Mouse (Mus musculus): ENCODE data around the gene Ift172.
"Not testable (repeated sequence)": the region's sequence is repeated elsewhere in the genome, so short reads cannot be mapped to it uniquely, and the experiment has no call there.

Gene Ift172

DNA sequence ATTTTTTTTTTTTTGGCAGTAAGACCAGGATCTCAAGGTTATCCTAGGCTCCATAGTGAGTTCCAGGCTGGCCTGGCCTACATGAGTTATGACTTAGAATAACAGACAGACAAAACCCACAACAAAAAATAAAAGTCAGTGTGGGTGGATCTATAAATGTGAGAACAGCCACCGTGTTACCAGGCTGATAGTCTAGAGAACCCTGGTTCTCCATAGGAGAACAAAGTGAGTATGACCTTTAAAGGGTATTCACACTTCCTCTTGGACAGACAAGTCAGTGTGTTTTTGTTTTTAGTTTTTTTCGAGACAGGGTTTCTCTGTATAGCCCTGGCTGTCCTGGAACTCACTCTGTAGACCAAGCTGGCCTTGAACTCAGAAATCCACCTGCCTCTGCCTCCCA lies 34.9 kb downstream of the Ift172 start:
- DNase-seq (ENCODE audit: low read depth) = no peak

DNA sequence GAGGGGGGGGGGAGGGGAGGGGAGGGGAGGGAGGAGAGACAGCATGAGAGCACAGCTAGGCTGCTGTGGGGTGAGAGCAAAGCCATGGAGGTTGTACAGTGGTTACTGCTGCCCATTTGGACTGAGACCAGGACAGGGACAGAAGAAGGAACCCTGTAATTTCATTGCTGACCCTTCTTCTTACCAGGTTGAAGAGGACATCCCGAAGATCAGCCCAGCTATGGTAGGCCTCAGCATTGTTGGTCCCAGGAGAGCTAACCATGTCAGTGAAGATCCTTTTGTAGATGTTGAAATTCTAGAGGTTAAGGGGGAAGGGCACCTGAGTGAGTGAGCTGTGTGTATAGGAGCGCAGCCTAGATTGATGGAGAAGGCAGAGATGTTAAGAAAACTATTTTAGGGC lies 35.5 kb downstream of the Ift172 start:
- DNase-seq (ENCODE audit: low read depth) = no peak

DNA sequence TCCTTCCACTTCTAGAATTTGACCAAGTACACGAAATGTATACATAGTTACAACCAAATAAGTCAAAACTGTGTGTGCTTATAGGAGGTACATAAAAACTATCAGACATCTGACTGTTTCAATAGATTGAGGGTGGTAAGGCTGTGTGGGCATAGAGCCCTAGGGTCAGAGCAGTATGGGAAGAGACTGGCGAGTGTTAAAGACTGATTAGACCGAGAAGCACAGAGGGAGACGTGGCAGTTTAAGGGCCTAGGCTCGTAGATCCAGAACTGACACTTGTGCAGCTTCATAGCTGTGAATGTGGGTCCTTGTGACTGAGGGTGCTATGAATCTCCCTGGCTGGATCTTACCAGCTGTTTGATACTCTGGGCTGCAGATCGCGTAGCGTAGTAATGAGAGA lies 36.0 kb downstream of the Ift172 start:
- no peak for DNase-seq (ENCODE audit: low read depth)

DNA sequence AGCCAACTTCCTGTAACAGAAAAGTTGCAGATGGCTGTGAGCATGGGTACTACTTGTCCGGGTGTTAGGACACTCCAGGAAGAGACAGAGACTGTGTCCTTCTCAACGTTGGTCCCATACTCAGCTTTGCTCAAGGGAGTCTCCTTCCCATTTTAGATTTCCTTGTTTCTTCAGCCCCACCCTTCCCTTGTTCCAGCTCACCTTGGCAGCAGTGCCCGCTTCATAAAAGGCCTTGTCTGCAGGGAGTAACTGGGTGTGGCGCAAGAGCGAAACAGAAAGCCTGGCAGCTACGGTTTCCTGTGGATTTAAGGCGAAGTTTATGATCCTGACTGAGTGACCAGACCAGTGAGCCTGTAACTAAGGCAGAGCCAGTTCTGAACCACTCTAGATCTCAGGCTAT lies 36.5 kb downstream of the Ift172 start:
- no peak for DNase-seq (ENCODE audit: low read depth)

DNA sequence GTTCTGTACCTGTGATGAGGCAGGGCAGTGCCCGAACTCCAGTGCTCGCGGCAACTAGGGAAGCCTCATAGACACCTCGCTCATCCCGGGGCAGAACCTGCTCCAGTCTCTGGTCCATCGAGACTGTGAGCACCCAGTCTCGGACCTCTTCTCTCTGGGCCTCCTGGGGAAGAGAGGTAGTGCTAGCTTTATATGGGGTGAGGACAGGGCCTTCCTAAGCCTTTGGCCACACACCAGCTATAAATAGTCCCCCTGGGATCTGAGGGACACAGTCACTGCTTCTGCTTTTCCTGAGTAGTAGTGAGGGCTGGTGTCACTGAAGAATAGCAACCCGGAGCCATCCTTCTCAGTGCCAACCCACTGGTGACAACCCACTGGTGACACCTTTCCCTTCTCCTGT lies 37.1 kb downstream of the Ift172 start:
- DNase-seq (ENCODE audit: low read depth) = no peak

DNA sequence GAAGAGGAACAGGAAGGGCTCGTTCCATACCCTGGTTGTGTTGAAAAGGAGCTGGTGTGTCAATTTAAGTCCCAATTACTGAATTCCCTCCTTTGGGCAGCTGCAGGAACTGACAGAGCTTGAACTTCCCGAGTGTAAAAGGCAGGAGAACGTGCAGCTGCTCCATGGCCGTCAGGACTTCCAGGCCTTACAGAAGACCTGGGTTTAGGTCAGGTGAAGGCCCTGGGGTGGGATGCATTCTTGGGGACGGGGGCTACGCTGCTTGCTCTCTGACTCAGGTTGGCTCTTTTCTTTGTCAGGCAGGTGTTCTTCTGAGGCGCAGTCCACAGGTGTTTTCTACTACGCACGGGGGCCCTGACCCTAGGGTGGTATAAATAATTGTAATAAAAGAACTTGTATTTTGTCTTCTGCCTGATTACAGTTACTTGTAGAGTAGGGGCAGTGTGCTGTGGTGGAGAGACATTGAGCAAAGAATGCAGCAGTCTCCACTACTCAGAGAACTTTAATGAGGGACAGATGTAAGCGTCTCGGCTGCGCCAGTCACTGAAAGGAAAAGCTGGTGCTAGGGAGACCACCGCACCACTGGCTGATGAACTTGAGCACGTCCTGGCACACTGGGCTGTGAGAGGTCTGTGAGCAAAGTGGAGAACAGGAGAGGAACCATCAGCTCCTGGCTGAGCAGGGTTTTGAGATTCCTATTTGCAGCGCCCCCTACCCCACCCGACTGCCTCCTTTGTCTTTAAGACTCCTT lies 37.9 kb downstream of the Ift172 start:
- DNase-seq (ENCODE audit: low read depth) = no peak

DNA sequence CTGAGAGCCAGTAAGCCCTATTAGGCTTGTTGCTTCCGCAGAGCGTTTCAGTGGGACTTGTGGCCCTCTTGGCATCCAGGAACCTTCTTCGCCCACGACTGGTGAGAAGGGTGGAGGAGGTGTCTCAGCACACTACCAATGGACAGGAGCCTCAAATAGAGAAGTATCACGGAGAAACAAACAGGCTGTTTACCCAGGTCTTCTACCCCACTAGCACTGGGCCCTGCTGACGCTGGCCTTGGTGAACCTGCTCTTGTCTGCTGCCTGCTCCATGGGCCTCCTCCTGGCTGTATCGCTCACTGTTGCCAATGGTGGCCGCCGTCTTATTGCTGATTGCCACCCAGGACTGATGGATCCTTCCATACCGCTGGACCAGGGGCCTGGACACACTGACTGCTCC lies 38.8 kb downstream of the Ift172 start:
- DNase-seq (ENCODE audit: low read depth) = no peak

DNA sequence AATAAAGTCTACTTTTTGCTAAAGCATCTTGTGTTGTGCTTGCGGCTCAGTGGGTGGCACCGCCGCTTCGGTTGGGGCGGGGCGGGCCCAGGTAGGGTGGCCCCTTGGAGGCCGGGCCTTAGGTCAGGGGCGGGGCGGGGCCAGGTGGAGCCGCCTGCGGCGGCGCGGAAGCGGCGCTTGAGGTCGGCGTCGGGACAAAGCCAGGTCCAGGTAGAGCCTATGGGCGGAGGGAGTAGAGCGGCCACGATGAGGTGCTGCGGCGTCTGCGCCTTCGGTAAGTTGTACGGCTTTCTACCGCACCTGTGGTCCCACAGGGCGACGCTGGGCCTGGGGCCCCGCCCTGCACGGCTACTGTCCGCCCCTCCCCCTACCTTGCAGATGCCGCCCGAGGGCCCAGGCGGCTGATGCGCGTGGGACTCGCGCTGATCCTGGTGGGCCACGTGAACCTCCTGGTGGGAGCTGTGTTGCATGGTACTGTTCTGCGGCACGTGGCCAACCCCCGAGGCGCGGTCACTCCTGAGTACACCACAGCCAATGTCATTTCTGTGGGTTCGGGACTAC lies 39.3 kb downstream of the Ift172 start, which contains the start of gene Krtcap3:
Gene Krtcap3, plus strand, starts transcription at position 151 of the 561 bp plus-strand sequence.
- no peak for DNase-seq (ENCODE audit: low read depth)

DNA sequence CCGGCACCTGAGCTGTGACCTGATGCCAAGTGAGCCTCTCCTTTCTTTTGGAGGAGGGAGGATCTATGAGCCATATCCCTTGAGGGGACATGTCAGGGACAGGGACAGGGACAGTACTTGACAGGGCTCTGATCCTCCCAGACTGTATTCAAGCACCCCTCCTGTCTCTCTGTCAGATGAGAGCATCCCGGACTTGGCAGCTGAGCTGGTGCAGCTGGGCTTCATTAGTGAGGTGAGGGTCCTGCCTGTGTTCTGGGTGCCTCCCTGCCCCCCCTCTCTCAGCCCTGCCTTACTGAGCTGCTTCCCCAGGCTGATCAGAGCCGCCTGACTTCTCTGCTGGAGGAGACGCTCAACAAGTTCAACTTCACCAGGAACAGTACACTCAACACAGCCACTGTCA lies 40.2 kb downstream of the Ift172 start:
- DNase-seq (ENCODE audit: low read depth) = no peak

DNA sequence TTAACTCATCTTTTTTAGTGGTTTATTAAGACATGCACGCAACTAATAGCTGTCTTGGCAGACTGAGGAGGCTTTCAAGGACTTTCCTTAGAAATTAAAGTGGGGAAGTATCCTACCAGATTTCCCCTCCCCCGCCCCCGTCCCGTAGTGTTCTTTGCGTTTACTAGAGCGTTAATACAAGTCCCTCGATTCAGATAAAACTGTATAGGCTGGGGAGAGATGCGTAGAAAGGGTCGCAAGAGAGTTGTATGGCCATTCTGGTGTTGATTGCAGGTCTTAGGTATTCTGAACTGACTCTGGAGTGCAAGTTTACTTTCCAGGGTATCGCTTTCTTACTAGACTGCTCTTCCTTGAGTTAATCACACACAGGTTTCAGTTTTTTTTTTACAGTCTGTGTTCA lies 48.7 kb downstream of the Ift172 start:
- DNase-seq (ENCODE audit: low read depth) = no peak

DNA sequence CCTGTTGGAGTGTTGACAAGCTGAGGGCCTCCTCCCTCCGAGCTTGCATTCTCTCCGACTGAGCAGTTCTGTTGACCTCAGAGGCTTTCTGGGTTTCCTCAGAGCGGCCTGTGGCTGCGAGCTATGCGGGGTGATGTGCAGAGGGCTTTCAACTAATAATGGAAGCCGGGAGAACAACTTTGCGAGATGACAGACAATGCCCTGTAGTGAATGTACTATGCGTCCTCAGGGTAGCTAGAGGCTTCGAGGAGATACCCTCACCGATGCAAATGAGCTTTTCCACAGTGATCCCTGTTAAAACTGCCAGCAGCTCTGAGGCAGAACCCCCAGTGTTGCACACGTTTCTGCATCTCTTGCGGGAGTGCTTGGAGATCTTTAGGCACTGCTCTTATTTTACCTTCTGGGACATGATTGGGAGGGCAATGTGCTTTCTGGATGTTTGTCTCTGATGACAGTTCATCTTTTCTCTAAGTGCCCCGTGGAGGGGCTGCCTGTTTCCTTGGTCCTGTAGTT lies 49.3 kb downstream of the Ift172 start:
- DNase-seq (ENCODE audit: low read depth) = no peak

DNA sequence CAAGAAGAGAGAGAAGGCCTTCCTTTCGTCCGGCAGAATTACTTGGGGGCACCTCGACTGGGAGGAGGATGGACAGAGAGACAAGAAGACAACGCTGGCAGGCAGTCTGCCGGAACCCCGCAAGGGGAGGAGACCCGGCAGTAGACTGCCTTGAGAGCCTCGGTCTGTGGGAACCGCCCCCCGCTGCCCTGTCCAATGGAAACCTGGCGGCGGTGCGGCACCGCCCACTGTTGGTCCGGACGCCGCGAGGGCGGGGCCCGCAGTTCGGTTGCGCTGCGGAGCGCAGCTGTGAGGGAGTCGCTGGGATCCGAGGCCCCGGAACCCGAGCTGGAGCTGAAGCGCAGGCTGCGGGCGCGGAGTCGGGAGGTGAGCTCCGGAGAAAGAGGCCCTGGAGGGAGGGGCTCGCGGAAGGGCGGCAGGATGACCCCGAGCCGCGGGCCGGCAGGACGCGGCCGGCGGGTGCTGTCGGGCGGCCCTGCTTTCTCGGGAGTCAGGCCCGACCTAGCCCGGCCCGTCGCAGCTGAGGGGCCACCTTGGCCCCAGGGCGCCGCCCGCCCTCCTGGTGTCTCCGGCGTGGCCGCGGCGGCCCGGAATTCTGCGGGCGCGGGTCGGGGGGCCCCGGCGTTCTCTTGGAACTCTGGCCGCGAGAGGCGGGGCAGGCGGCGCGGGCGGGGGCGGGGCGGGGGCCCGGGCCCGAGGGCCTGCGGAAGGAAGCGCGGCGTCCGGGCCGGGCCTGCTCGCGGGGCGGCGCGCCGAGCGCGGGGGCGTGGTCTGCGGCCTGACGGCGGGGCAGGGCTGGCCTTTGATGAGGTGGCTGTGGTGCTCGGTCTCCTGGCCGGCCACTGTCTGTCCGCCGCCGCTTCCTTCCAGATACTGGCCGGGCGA lies 50.0 kb downstream of the Ift172 start, which contains the start of the genes Nrbp1 and Gm9970:
Gene Nrbp1, plus strand, starts transcription at position 228 of the 885 bp plus-strand sequence.
Gene Gm9970, minus strand, starts transcription at position 596 of the 885 bp plus-strand sequence.
- peak; percentile 90 for DNase-seq (ENCODE audit: low read depth)

DNA sequence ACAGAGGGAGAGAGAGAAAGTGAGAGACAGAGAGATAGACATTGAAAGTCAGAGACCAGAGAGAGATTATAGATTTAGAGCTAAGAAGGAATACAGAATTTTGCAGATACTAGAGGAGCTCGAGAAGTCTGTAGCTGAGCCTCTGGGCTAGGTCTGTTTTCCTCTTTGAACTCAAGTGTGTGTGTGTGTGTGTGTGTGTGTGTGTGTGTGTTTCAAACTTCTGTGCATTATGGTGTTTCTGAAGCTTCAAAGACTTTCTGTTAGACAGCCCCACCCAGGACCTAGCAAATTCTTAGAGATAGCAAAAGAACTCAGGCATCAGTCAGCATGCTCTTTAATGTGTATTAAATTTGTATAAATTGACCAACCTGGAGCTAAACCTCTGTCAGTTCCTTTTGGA lies 64.3 kb downstream of the Ift172 start:
- DNase-seq (ENCODE audit: low read depth) = no peak

DNA sequence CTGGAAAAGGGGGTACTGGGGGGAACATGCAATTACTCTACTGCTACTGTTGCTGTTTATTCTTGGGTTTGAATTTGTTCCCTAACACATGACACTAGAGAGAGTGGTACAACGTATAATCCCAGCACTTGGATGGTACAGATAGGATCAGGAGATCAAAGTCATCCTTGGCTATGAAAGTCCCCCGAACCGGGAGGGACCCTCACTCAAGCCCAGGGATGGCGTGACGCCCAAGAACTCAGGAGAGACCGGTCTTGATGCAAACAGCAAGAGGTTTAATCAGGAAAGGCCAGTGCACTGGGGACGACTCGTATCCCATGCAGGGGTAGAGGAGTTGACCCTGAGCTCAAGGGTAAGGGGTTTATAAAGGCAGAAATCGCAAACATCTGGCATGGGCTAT lies 68.2 kb downstream of the Ift172 start:
- DNase-seq (ENCODE audit: low read depth) = no peak

DNA sequence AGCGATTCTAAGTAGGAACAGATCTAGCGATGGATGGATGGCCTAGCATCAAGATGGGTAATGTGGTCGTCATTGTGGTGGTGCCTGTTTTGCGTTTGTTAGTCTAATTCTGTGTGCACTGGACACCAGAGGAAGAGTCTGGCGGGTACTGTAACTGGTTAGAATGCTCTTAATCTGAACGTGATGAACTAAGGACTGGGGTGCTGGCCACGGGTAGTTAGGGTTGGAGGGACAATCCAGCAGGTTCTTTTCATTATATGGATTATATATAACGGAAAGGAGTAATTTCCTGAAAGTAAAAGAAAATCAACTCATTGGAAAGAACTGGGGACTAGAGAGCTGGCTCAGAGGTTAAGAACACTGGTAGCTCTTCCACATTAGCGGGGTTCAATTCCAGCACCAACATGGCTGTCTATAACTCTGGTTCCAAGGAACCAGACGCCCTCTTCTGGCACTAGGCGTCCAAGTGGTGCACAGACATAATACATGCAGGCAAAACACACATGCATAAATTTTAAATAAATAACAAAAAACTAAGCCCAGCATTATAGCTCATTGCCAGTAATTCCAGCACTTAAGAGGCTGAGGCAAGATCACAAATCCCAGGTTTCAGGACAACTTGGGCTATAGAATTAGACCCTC lies 69.5 kb downstream of the Ift172 start:
- peak; percentile 51 for DNase-seq (ENCODE audit: low read depth)

DNA sequence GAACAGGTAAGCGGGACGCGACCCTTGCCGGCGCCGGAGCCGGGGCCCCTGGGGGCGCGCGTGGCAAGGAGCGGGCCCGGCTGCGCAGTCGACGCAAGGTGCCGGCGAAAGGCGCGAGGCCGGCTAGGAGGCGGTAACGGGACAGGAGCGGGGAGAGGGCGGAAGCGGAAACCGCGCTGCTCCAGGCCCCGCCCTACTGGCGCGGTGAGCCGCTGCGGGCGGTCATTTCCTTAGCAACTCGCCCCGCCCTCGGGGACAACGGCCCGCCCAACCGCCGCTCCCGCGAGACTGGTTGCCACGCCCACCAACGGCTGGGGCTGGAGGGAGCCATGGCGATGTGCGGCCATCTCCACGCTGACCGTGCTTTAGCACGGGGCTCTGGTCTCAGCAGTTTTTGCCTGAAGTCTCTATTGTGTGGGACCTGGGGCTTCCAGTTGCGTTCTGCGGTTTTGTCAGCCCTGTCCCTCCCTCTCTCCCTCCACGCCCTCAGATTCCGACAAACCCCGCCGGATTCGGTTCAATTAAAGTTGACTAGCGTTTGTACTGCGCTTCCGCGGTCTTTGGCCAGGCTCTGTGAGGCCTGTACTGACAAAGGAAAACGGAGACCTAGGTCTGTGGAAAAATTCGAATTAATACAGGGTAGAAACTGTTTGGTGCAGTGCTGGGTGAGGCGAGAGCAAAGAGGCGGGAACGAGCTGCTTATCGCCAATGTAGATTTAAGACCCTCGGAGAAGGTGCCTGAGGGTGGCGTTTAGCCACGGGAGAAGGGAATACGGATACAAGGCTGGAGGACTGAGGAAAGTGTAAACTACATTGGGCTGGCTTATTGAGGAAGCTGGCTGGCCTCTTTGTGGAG lies 70.2 kb downstream of the Ift172 start, which contains the start of gene Ppm1g:
Gene Ppm1g, minus strand, starts transcription at position 240 of the 856 bp plus-strand sequence.
- DNase-seq (ENCODE audit: low read depth) = peak; percentile 87

DNA sequence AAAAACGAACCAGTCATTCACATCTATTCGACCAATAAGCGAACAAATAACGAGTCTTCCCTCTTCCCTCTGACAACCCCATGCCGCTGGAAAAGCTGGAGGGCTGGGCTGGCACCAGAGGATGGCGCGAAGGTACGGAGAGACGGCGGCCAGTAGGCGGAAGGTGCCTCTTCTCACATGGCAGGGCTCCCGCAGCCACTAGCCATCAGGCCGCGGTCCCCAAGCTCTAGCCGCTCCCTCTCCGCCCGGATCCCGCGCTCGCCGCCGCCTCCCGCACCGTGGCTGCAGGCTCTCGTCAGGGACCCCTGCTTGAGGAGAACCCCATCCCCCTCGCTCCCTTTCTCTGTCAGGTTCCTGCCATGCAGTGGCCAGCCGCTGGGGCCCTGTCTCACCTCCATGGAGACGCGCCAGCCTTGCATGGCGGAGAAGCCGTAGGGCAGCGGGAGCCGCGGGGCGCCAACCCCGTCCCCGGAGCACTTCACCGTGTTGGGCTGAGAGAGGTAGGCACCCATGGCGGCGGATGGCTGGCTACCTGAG lies 70.9 kb downstream of the Ift172 start:
- DNase-seq (ENCODE audit: low read depth) = peak; percentile 30

DNA sequence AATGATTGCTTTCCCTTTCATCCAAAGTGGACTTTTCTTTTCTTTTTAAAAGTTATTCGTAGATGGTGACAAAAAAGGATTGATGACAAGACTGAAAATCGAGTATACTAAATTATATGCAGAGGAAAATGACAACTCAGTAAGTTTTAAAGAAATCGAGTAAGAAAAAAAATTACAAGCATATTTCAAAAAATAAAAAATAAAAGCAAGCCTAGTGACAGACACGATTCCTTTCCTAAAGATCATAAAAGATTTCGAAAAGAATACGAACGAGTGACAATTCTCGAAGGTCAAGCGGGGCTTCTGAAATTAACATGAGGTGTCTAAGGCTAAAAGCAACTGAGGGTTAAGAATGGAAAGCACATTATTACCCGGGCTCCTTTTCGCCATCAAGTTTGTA lies 71.4 kb downstream of the Ift172 start:
- no peak for DNase-seq (ENCODE audit: low read depth)

DNA sequence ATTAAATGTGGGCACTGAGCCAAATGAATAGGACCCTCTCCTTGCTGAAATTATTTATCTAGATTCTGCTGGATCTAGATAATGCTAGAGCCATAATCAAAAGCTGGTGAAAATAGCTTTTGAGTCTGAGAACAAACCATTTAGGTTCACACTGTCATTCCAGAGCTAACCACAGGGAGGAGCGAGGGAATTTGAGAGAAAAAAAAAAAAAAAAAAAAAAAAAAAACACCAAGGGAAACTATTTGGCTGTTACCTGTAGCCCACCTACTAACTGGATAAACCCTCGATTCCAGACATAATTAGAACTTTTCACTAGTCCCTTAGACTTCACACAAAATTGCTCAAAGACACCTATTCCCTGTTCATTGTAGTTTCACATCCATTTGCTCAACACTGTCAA lies 71.8 kb downstream of the Ift172 start:
- peak; percentile 49 for DNase-seq (ENCODE audit: low read depth)

DNA sequence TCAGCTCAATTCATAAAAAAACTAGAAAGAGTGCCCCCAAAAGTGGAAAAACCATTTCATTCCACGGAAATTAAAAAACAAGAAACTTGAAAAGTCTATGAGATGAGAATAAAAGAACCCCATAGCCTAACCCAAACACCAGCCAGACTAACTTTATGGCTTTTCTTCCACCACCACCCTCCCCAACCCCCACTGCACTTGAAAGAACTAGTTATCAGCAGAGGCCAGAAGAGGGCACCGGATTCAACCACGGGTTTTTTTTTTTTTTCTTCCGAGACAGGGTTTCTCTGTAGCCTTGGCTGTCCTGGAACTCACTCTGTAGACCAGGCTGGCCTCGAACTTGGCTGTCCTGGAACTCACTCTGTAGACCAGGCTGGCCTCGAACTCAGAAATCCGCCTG lies 72.6 kb downstream of the Ift172 start:
- DNase-seq (ENCODE audit: low read depth) = no peak

DNA sequence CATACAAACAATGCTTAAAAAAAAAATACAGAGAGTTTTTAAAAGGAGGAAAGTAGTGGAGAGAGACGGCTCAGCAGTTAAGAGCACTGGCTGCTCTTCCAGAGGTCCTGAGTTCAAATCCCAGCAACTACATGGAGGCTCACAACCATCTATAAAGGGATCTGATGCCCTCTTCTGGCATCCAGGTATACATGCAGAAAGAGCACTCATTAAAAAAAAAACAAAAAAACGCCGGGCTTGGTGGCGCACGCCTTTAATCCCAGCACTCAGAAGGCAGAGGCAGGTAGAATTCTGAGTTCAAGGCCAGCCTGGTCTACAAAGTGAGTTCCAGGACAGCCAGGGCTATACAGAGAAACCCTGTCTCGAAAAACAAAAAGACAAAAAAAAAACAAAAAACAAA lies 74.4 kb downstream of the Ift172 start:
- not testable (repeated sequence) for DNase-seq (ENCODE audit: low read depth)

Data from c-Kit-positive CD71-negative TER-119-negative erythroid progenitor cells, embryonic 14.5 days (primary cell).